Mouse (Mus musculus): ENCODE results near the gene Tacr1. TPM values are rescaled to one million over a fixed set of nuclear protein-coding genes. Genes with fewer than 3 reads are reported as not detected.

Gene Tacr1
- polyA plus RNA-seq, 1 experiment from 2014 or later, result 0.22 TPM

- H3K27me3 ChIP-seq, result peaks cover 35% of the 10 kb centered on the region
- ChIA-PET POLR2A (no interaction called here), CTCF (no interaction called here)
- in situ Hi-C loops (cut with MboI; ENCODE audit: low pct_unique_long_range_greater_than_20kb), result no loop called here
- TF ChIP-seq CTCF (IDR thresholded peaks at IDR 0.05), result no peak
- ATAC-seq (no peak), DNase-seq (ENCODE audit: low read depth, low spot score) (no peak)
These were observed 126.5 kb downstream of the Tacr1 start for GRCm38 (mm10) chr6:82528631-82529030.

DNA sequence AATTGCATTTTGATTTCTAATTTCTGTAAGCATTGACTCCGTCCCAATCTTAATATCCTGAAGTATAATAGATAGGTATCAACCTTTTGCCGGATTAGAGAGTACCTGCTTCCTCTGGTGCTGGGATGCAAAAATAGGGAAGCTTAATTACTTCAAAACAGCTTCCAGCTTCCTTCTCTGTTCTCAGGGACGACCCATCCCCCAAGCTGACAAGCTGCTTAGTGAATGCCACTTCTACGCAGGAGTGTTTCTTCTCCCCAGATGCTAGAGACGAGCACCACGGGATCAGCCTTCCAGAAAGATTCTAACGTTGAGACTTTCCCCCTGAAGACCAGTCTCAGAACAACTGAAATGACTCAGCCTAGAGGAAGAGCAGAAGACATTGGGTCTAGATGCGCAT, 134.5 kb downstream of the Tacr1 start:
- no peak for DNase-seq (ENCODE audit: low read depth, low spot score)
- TF ChIP-seq CTCF (IDR thresholded peaks at IDR 0.05), result no peak
- ChIA-PET CTCF (no interaction called here), POLR2A (no interaction called here)
- H3K27me3 ChIP-seq, result peaks cover 31% of the 10 kb centered on the region
- no peak for ATAC-seq
- in situ Hi-C loops (cut with MboI; ENCODE audit: low pct_unique_long_range_greater_than_20kb), result no loop called here

DNA sequence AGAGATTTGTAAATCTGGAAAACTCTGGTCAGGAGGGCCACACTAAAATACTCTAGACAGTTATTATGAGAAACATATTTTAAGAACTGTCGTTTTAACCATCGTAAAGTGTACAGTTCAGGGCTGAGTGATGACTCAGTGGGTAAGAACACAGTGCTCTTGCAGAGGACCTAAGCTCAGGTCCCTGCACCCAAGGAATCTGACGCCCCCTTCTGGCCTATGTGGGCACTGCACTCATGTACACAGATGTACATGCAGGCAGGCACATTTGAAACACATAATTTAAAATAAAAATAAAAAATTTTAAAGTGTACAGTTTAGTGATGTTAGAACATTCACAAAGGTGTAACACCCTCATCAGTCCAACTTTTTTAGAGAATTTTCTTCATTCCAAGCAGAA, 147.1 kb downstream of the Tacr1 start:
- peak; percentile 48 for TF ChIP-seq CTCF (IDR thresholded peaks at IDR 0.05)
- H3K27me3 ChIP-seq, result peaks cover 10% of the 10 kb centered on the region
- in situ Hi-C loops (cut with MboI; ENCODE audit: low pct_unique_long_range_greater_than_20kb), result no loop called here
- ATAC-seq (no peak), DNase-seq (ENCODE audit: low read depth, low spot score) (no peak)
- ChIA-PET CTCF (no interaction called here), POLR2A (no interaction called here)

- ATAC-seq (no peak), DNase-seq (ENCODE audit: low read depth, low spot score) (no peak)
- TF ChIP-seq CTCF (IDR thresholded peaks at IDR 0.05), result no peak
- ChIA-PET POLR2A (no interaction called here), CTCF (no interaction called here)
- in situ Hi-C loops (cut with MboI; ENCODE audit: low pct_unique_long_range_greater_than_20kb), result no loop called here
- peaks cover 4% of the 10 kb centered on the region for H3K27me3 ChIP-seq
These were observed 173.3 kb downstream of the Tacr1 start for GRCm38 (mm10) chr6:82575445-82575844.

DNA sequence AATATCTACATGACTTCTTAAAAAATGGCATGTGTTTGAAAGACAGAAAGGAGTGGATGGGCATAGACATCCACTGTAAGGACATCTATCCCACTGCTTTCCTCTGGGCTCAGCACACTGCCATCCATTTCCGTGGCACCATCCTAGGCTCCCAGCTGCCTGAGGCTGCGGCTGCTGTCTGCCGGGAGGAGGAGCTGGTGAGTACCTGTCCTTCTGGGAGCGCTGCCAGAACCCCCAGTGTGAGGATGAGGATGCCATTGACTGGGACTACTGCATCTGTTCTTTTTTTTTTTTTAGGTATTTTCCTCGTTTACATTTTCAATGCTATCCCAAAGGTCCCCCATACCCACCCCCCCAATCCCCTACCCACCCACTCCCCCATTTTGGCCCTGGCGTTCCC, 183.3 kb downstream of the Tacr1 start:
- ATAC-seq, result no peak
- in situ Hi-C loops (cut with MboI; ENCODE audit: low pct_unique_long_range_greater_than_20kb), result no loop called here
- CTCF ChIA-PET, result no interaction called here
- no peak for DNase-seq (ENCODE audit: low read depth, low spot score)
- POLR2A ChIA-PET, result no interaction called here
- no peak for TF ChIP-seq CTCF (IDR thresholded peaks at IDR 0.05)
- H3K27me3 ChIP-seq, result no peaks in the 10 kb centered on the region

- DNase-seq (ENCODE audit: low read depth, low spot score) (no peak), ATAC-seq (no peak)
- CTCF ChIA-PET, result no interaction called here
- in situ Hi-C loops (cut with MboI; ENCODE audit: low pct_unique_long_range_greater_than_20kb), result no loop called here
- TF ChIP-seq CTCF (IDR thresholded peaks at IDR 0.05), result no peak
- H3K27me3 ChIP-seq, result no peaks in the 10 kb centered on the region
- POLR2A ChIA-PET, result no interaction called here
These were observed 187.3 kb downstream of the Tacr1 start for GRCm38 (mm10) chr6:82589387-82589786.

DNA sequence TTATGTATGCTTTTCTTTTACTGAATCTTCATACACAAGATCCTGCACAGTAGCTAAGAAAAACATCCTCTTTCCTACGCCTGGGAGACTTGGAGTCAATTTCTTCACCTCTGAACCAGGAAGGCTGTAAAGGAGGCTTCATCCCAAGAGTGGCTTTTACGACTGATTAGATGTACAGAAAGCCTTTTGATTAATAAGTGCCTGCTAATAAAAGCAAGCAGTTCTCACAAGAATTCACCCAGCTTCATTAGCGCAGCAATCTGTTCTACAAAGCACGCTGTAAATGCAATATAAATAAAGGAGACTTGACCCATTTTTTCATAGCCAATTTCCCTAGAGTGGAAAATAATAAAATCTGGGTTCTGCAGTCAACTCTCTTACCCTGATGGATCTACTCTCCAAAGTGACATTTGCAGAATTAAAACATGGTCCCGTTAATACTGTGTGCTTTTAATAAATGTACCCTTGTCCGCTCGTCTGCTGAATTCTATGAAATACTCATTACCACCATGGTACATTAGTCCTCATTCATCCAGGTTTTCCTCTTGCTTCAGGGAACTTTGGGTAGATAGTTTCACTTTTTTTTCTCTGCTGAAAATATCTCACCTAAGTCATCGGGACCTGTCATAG, 193.4 kb downstream of the Tacr1 start:
- CTCF ChIA-PET, result interaction anchor here (0.9 to 1.4 kb wide), 2 partner anchors 8 to 13 kb away, joined by 4 to 5 read pairs; no protein-coding TSS in a partner anchor

DNA sequence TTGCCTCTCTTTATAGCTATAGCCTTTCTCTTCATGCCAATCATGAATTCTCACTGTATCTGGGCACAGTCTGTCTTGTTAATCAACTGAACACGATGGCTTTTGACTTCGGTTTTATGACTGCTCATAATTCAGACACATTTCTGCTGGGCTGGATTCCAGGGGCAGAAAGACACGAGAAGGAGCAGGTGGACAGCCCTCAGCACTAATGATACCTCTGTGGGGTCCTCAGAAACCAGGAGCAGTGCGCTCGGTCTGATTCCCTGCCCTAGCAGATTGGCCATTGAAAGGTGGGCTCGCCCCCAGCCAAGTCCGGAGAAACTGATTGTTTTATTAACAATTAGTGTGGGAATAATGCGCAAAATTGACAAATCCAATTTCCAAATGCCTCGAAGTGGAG, 201.1 kb downstream of the Tacr1 start:
- no peak for ATAC-seq

More for the DNA sequence above, 193.4 kb downstream of the Tacr1 start:
- TF ChIP-seq CTCF (IDR thresholded peaks at IDR 0.05), result no peak
- H3K27me3 ChIP-seq, result peaks cover 23% of the 10 kb centered on the region
- DNase-seq (ENCODE audit: low read depth, low spot score) (no peak), ATAC-seq (no peak)
- in situ Hi-C loops (cut with MboI; ENCODE audit: low pct_unique_long_range_greater_than_20kb), result no loop called here
- POLR2A ChIA-PET, result interaction anchor here (0.6 kb wide), 1 partner anchor 24 kb away, joined by 3 read pairs; no protein-coding TSS in a partner anchor

GRCm38 (mm10) chr6:82603665-82604064, 201.5 kb downstream of the Tacr1 start:
- CTCF ChIA-PET, result interaction anchor here (1.3 to 1.4 kb wide), 2 partner anchors 9 to 19 kb away, joined by 5 read pairs; no protein-coding TSS in a partner anchor
- ATAC-seq (no peak), DNase-seq (ENCODE audit: low read depth, low spot score) (no peak)
- peaks cover 6% of the 10 kb centered on the region for H3K27me3 ChIP-seq
- peak; percentile 80 for TF ChIP-seq CTCF (IDR thresholded peaks at IDR 0.05)
- in situ Hi-C loops (cut with MboI; ENCODE audit: low pct_unique_long_range_greater_than_20kb), result loop anchor here (25.0 kb wide), 1 partner anchor 641 kb away; the partner anchor contains the start of gene Mrpl19
- POLR2A ChIA-PET, result no interaction called here

More for the DNA sequence above, 201.1 kb downstream of the Tacr1 start:
- ChIA-PET CTCF (interaction anchor here (1.3 to 1.4 kb wide), 2 partner anchors 8 to 20 kb away, joined by 5 read pairs; no protein-coding TSS in a partner anchor), POLR2A (no interaction called here)
- in situ Hi-C loops (cut with MboI; ENCODE audit: low pct_unique_long_range_greater_than_20kb), result loop anchor here (25.0 kb wide), 1 partner anchor 641 kb away; the partner anchor contains the start of gene Mrpl19
- no peak for DNase-seq (ENCODE audit: low read depth, low spot score)
- peaks cover 10% of the 10 kb centered on the region for H3K27me3 ChIP-seq
- TF ChIP-seq CTCF (IDR thresholded peaks at IDR 0.05), result no peak

DNA sequence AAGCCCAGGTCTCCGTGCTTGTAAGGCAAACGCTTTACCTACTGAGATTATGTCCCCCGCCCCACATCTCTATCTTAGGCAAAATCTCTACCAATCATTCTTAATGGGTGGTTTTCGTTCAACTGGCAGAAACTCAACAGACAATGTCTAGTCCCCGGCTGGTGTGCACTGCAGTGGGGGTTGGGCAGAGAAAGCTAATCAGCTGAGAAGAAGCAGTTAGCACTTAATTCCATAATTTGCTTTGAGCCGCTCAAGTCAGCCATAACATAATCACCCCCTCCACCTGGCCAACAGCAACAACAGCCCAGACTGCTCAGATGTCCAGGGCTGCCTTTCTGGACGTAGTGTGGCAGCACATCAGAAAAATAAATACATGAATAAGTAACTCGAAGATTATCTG, 202.7 kb downstream of the Tacr1 start:
- CTCF ChIA-PET, result interaction anchor here (1.8 kb wide), 1 partner anchor 98 kb away, joined by 5 read pairs; no protein-coding TSS in a partner anchor
- in situ Hi-C loops (cut with MboI; ENCODE audit: low pct_unique_long_range_greater_than_20kb), result loop anchor here (25.0 kb wide), 1 partner anchor 642 kb away; the partner anchor contains the start of gene Mrpl19
- ATAC-seq (no peak), DNase-seq (ENCODE audit: low read depth, low spot score) (no peak)
- H3K27me3 ChIP-seq, result peaks cover 3% of the 10 kb centered on the region
- TF ChIP-seq CTCF (IDR thresholded peaks at IDR 0.05), result no peak
- POLR2A ChIA-PET, result no interaction called here

GRCm38 (mm10) chr6:82608756-82609155, 206.6 kb downstream of the Tacr1 start:
- ChIA-PET POLR2A (no interaction called here), CTCF (no interaction called here)
- no peak for ATAC-seq
- no peak for TF ChIP-seq CTCF (IDR thresholded peaks at IDR 0.05)
- in situ Hi-C loops (cut with MboI; ENCODE audit: low pct_unique_long_range_greater_than_20kb), result loop anchor here (25.0 kb wide), 1 partner anchor 646 kb away; the partner anchor contains the start of gene Mrpl19
- no peak for DNase-seq (ENCODE audit: low read depth, low spot score)
- no peaks in the 10 kb centered on the region for H3K27me3 ChIP-seq
